Mouse (Mus musculus) lung, postnatal 0 days (tissue): Measurements from ENCODE around the gene Popdc2. TPM values are rescaled to one million over a fixed set of nuclear protein-coding genes. Genes with fewer than 3 reads are reported as not detected.

Experiments
- ATAC-seq: fragments of 200-750 bp; cut with Nextera tagmentation; 2 replicates; pipeline ENCODE4 v1.8.0; 2017; ENCODE audit warnings: moderate library complexity
- DNase-seq: peaks from one replicate; pipeline ENCODE4 v3.0.0-alpha.2; 2016; ENCODE audit warnings: low spot score
- H3K27ac ChIP-seq: fragments of 300-500 bp; sonication (generic); 2 replicates; pipeline ENCODE4 v1.5.1; 2014; ENCODE audit warnings: antibody characterized with exemption, mild to moderate bottlenecking, low read length, mixed read lengths
- H3K27me3 ChIP-seq: fragments of 300-500 bp; sonication (generic); replicated peaks from 2 replicates; pipeline ENCODE4 v1.6.1; 2014; ENCODE audit warnings: low read length, mixed read lengths; ENCODE audit not compliant: insufficient read depth
- H3K36me3 ChIP-seq: fragments of 300-500 bp; sonication (generic); 2 replicates; pipeline ENCODE4 v1.6.1; 2014; ENCODE audit warnings: low read length, mixed read lengths; ENCODE audit not compliant: insufficient read depth
- H3K4me1 ChIP-seq: fragments of 300-500 bp; sonication (generic); 2 replicates; pipeline ENCODE4 v1.6.1; 2014; ENCODE audit warnings: antibody characterized with exemption, low read depth, low read length, mixed read lengths; ENCODE audit not compliant: insufficient read depth
- H3K4me2 ChIP-seq: fragments of 300-500 bp; sonication (generic); replicated peaks from 2 replicates; pipeline ENCODE4 v1.6.1; 2014; ENCODE audit warnings: low read depth, mild to moderate bottlenecking, low read length, moderate library complexity, mixed read lengths
- H3K4me3 ChIP-seq: fragments of 300-500 bp; sonication (generic); 2 replicates; pipeline ENCODE4 v1.5.1; 2014; ENCODE audit warnings: low read depth, low read length
- H3K9ac ChIP-seq: fragments of 300-500 bp; sonication (generic); replicated peaks from 2 replicates; pipeline ENCODE4 v1.6.1; 2014; ENCODE audit warnings: low read depth, mild to moderate bottlenecking
- H3K9me3 ChIP-seq: fragments of 300-500 bp; sonication (generic); 2 replicates; pipeline ENCODE4 v1.6.1; 2016; ENCODE audit warnings: low read length, mixed read lengths
- CTCF ChIP-seq: IDR thresholded peaks from 2 replicates; pipeline ENCODE4 v1.5.1; 2016; ENCODE audit warnings: antibody characterized with exemption, mild to moderate bottlenecking
- EP300 ChIP-seq: IDR thresholded peaks from 2 replicates; pipeline ENCODE4 v1.6.1; 2016; ENCODE audit warnings: antibody characterized with exemption, mild to moderate bottlenecking, control low read depth
- WGBS: fragments of 180-500 bp; shearing (Covaris S2); extraction: QIAGEN DNeasy Blood & Tissue Kit; methylation state at CpG from one replicate; pipeline ENCODE4 v1.1.7; 2014; 5-methylcytosine and 5-hydroxymethylcytosine counted together
- polyA plus RNA-seq: library from polyadenylated mRNA; unstranded; fragments of >200 nt; fragmentation: Nextera tagmentation; extraction: Ambion mirVana; gene quantifications from 2 replicates; pipeline ENCODE4 v1.2.1, GENCODE M21; 2015

Gene Popdc2
- polyA plus RNA-seq, 1 experiment from 2014 or later: 6.5 TPM

DNA sequence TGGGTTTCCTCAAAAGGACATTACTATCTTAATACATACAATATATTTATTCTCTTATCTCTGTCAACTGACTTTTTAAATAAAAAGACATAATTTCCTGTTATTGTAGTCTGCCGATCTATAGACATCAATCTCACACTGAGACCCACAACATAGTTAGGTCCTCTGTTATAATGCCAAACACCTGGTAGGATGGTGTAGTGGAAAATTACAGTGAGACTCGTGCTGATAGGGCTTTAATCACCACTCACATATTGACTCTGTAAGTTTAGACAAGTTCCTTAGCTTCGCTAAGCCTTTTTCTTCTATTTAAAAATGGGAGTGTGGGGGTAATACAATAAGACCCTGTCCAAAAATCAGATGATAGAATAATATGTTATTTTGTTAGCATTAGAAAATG, 2.2 kb upstream of the Popdc2 start:
- TF ChIP-seq EP300 (no peak), CTCF (no peak)
- DNase-seq (no peak), ATAC-seq (no peak)
- no peak overlapping the region for H3K4me2 ChIP-seq
- no peak overlapping the region for H3K9ac ChIP-seq
- no peak overlapping the region for H3K4me3 ChIP-seq
- H3K27ac ChIP-seq: no peak overlapping the region
- H3K36me3 ChIP-seq: no peaks in the 10 kb centered on the region
- no peaks in the 10 kb centered on the region for H3K9me3 ChIP-seq
- H3K27me3 ChIP-seq: no peaks in the 10 kb centered on the region
- 49% methylated on average over 3 of the region's 3 CpGs for WGBS
- H3K4me1 ChIP-seq: peaks cover 13% of the 10 kb centered on the region; the same call in 1 of the 2 replicates

DNA sequence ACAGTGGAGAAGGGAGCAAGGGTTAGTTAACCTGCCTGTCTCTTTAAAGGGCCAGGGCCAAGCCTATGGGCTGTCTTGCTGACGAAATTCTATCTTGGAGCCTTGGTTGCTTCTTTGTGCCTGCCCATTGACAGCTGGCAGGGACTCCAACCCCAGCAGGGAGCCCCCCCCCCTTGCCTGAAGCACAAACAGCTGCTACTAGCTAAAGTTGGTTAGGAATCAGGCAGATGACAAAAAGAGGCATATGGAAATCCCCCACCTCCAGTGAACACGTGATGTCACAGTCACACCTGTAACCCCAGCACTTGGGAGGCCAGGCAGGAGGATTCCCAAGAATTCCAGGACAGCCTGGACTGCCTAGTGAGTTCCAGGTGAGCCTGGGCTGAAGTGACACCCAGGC, 1.7 kb upstream of the Popdc2 start:
- Histone ChIP-seq H3K36me3 (no peaks in the 10 kb centered on the region), H3K27me3 (no peaks in the 10 kb centered on the region), H3K4me2 (no peak overlapping the region), H3K27ac (no peak overlapping the region), H3K4me1 (peaks cover 13% of the 10 kb centered on the region; the same call in 1 of the 2 replicates), H3K4me3 (no peak overlapping the region), H3K9me3 (no peaks in the 10 kb centered on the region), H3K9ac (no peak overlapping the region)
- ATAC-seq (no peak), DNase-seq (no peak)
- TF ChIP-seq EP300: no peak
- no peak for TF ChIP-seq CTCF
- WGBS: 35% methylated on average over 2 of the region's 2 CpGs

DNA sequence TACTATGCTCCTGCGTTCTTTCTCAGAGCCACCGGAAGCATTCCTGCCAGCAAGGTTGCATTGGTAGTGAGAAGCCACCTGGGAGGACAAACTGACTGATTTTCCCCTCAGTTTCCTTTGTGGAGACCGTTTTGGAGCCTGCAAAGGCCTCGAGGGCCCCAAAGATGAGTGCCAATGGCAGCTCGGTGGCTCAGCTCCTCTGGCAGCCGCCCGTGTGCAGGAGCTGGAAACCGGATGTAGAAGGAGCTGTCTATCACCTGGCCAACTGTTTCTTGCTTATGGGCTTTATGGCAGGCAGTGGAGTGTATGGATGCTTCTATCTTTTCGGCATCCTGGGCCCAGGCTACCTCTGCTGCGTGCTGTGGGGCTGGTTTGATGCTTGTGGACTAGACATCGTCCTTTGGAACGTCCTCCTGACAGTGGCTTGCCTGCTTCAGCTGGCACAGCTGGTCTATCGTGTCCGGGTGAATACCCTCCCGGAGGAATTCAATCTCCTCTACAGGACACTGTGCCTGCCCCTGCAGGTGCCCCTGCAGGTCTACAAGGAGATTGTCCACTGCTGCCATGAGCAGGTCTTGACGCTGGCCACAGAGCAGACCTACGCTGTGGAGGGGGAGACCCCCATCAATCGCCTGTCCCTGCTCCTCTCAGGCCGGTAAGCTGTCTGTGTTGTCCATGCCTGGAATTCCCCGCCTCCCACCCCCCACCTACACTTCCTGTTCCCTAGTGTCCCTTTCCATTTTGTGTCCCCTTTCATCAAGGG, 665 bp downstream of the Popdc2 start:
- DNase-seq (no peak), ATAC-seq (no peak; the same call in 1 of the 2 replicates)
- Histone ChIP-seq H3K9ac (no peak overlapping the region), H3K27me3 (no peaks in the 10 kb centered on the region), H3K9me3 (no peaks in the 10 kb centered on the region), H3K4me1 (peaks cover 13% of the 10 kb centered on the region; the same call in 1 of the 2 replicates), H3K27ac (no peak overlapping the region), H3K4me2 (peak overlapping the region; percentile 35), H3K36me3 (no peaks in the 10 kb centered on the region), H3K4me3 (no peak overlapping the region)
- TF ChIP-seq CTCF: no peak
- no peak for TF ChIP-seq EP300
- WGBS: 47% methylated on average over 20 of the region's 20 CpGs

DNA sequence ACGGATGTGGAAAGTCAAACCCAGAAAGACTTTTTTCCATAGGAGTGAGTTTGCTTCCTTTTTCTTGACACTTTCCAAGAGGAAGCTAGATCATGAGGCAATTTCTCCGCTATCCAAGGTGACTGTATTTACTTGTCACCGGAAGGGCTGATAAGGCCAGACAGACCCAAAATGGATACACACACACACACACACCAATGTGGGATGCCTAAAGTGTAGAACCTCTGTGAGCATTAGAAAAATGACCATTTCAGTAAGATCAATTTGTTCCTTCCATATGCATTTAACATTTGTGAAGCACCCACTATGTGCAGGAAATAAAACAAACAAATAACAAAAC, 1.2 kb downstream of the Popdc2 start:
- Histone ChIP-seq H3K4me3 (no peak overlapping the region), H3K36me3 (no peaks in the 10 kb centered on the region), H3K27ac (no peak overlapping the region), H3K4me2 (no peak overlapping the region), H3K9ac (no peak overlapping the region), H3K27me3 (no peaks in the 10 kb centered on the region), H3K9me3 (no peaks in the 10 kb centered on the region), H3K4me1 (peaks cover 13% of the 10 kb centered on the region; the same call in 1 of the 2 replicates)
- DNase-seq (no peak), ATAC-seq (no peak)
- TF ChIP-seq EP300 (no peak), CTCF (no peak)
- 34% methylated on average over 3 of the region's 3 CpGs for WGBS

DNA sequence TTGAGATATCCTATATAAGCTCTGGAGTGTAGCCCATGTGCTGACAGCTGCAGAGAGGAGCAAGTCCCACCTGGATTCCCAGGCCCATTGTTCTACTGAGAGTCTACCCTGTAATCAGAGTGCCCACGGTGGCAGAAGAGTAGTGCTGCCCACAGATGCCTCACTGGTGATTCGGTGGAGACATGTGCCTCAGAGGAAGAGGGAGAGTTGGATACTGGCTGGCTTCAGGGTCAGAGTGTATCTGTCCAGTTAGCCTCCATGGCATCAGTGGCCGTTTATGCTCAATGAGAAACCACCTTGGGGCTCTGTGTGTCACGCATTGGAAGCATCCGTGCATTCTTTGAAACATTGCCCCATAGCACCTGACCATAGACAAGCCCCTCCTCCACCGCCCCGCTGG, 1.6 kb downstream of the Popdc2 start:
- Histone ChIP-seq H3K4me1 (peaks cover 13% of the 10 kb centered on the region; the same call in 1 of the 2 replicates), H3K4me3 (no peak overlapping the region), H3K27me3 (no peaks in the 10 kb centered on the region), H3K9ac (no peak overlapping the region), H3K36me3 (no peaks in the 10 kb centered on the region), H3K4me2 (no peak overlapping the region), H3K9me3 (no peaks in the 10 kb centered on the region), H3K27ac (no peak overlapping the region)
- ATAC-seq: no peak
- DNase-seq: no peak
- 73% methylated on average over 7 of the region's 7 CpGs for WGBS
- TF ChIP-seq CTCF: no peak
- TF ChIP-seq EP300: no peak

DNA sequence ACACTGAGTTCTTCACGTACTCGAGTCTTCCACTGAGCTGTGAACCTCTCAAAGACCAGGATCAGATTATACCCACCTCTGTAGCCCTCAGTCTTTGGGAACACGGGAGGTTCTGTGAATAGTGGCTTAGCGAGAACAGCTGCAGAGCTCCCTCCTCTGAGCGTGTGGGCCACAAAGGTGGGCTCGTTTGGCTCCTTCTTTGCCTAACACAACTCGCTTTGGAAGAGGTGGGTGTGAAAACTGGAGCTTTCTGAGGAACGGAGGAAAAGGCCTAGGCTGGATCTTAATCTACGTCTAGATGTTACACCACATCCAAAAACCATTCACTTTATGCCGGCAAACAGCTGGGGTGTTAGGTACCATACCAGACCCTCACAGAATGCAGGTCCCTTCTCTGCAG, 3.4 kb downstream of the Popdc2 start:
- H3K4me2 ChIP-seq: no peak overlapping the region
- H3K36me3 ChIP-seq: no peaks in the 10 kb centered on the region
- no peaks in the 10 kb centered on the region for H3K27me3 ChIP-seq
- no peak overlapping the region for H3K9ac ChIP-seq
- no peaks in the 10 kb centered on the region for H3K9me3 ChIP-seq
- H3K4me1 ChIP-seq: peaks cover 13% of the 10 kb centered on the region; the same call in 1 of the 2 replicates
- TF ChIP-seq CTCF: no peak
- TF ChIP-seq EP300: no peak
- ATAC-seq (no peak), DNase-seq (no peak)
- H3K4me3 ChIP-seq: no peak overlapping the region
- WGBS: 87% methylated on average over 10 of the region's 10 CpGs
- no peak overlapping the region for H3K27ac ChIP-seq
